Mouse (Mus musculus) E14TG2a.4 (cell line): ENCODE measurements around the gene Pde6b.

Experiments used
- H3K27me3 ChIP-seq: 2 replicates; pipeline ENCODE4 v1.6.1; 2014; ENCODE audit warnings: low read length, control low read depth; ENCODE audit not compliant: insufficient read depth
- H3K36me3 ChIP-seq: 2 replicates; pipeline ENCODE4 v1.6.1; 2014; ENCODE audit warnings: low read length, control low read depth; ENCODE audit not compliant: insufficient read depth
- H3K4me1 ChIP-seq: replicated peaks from 2 replicates; pipeline ENCODE4 v1.6.1; 2014; ENCODE audit warnings: low read depth, low read length, control low read depth
- H3K4me3 ChIP-seq: replicated peaks from 2 replicates; pipeline ENCODE4 v1.5.1; 2014; ENCODE audit warnings: mild to moderate bottlenecking, low read length
- H3K9me3 ChIP-seq: 2 replicates; pipeline ENCODE4 v1.6.1; 2014; ENCODE audit warnings: low read length, control low read depth
- CTCF ChIP-seq: conservative IDR thresholded peaks from 2 replicates; pipeline ENCODE4 v1.5.1; 2014; ENCODE audit warnings: low read length
- NANOG ChIP-seq: IDR thresholded peaks from 2 replicates; pipeline ENCODE4 v1.6.1; 2014; ENCODE audit warnings: borderline replicate concordance, low read length, mixed read lengths
- POU5F1 ChIP-seq: IDR thresholded peaks from 2 replicates; pipeline ENCODE4 v1.6.1; 2014; ENCODE audit warnings: low read length, borderline replicate concordance

Pde6b gene

DNA sequence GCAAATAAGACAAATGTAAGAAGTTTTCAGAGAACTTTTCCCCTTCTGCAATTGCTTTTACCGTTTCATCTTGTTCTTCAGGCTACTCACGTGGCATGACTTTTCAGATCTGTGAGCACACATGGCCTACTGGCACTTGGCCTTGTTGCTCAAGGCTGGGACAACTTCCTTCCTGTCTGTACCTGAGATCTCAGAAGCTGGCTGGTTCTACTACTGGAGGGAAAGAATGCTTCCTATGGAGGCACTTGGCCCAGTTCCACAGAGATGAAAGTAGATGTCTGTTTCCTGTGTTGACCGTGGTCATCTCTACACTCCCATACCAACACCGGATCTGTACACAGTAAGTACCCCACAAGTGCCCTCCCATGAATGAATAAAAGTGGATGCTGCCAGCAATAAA, 28.0 kb upstream of the Pde6b start:
- Histone ChIP-seq H3K36me3 (no peaks in the 10 kb centered on the region), H3K9me3 (no peaks in the 10 kb centered on the region), H3K27me3 (peaks cover 37% of the 10 kb centered on the region), H3K4me3 (no peak overlapping the region), H3K4me1 (no peaks in the 10 kb centered on the region)
- TF ChIP-seq CTCF (no peak), NANOG (no peak), POU5F1 (no peak)

- Histone ChIP-seq H3K27me3 (peaks cover 58% of the 10 kb centered on the region), H3K4me1 (peaks cover 6% of the 10 kb centered on the region; the same call in 1 of the 2 replicates), H3K36me3 (no peaks in the 10 kb centered on the region), H3K4me3 (no peak overlapping the region), H3K9me3 (no peaks in the 10 kb centered on the region)
- TF ChIP-seq CTCF (no peak; the same call in 1 of the 2 replicates), NANOG (no peak), POU5F1 (no peak)
Measured at GRCm38 (mm10) chr5:108362330-108362729, 25.9 kb upstream of the Pde6b start.

GRCm38 (mm10) chr5:108366328-108366983, 21.7 kb upstream of the Pde6b start:
- Histone ChIP-seq H3K9me3 (no peaks in the 10 kb centered on the region), H3K36me3 (no peaks in the 10 kb centered on the region), H3K27me3 (peaks cover 85% of the 10 kb centered on the region), H3K4me3 (peak overlapping the region; percentile 79), H3K4me1 (peaks cover 37% of the 10 kb centered on the region)
- TF ChIP-seq CTCF: no peak
- TF ChIP-seq POU5F1: no peak
- TF ChIP-seq NANOG: no peak

GRCm38 (mm10) chr5:108366984-108367841, 21.0 kb upstream of the Pde6b start:
- Histone ChIP-seq H3K4me3 (peak overlapping the region; percentile 79), H3K9me3 (no peaks in the 10 kb centered on the region), H3K4me1 (peaks cover 37% of the 10 kb centered on the region), H3K36me3 (no peaks in the 10 kb centered on the region), H3K27me3 (peaks cover 91% of the 10 kb centered on the region)
- TF ChIP-seq POU5F1: no peak
- no peak for TF ChIP-seq CTCF
- TF ChIP-seq NANOG: no peak

GRCm38 (mm10) chr5:108367871-108368332, 20.3 kb upstream of the Pde6b start, which contains the start of gene Gm42517:
TSS of gene Gm42517 (minus strand) at chr5:108367922.
- TF ChIP-seq CTCF (no peak), POU5F1 (no peak), NANOG (no peak)
- H3K4me3 ChIP-seq: peak within 1 kb of the TSS; percentile 79
- H3K36me3 ChIP-seq: no peaks in the 10 kb centered on the region
- H3K4me1 ChIP-seq: peaks cover 37% of the 10 kb centered on the region
- no peaks in the 10 kb centered on the region for H3K9me3 ChIP-seq
- H3K27me3 ChIP-seq: peaks cover 95% of the 10 kb centered on the region

DNA sequence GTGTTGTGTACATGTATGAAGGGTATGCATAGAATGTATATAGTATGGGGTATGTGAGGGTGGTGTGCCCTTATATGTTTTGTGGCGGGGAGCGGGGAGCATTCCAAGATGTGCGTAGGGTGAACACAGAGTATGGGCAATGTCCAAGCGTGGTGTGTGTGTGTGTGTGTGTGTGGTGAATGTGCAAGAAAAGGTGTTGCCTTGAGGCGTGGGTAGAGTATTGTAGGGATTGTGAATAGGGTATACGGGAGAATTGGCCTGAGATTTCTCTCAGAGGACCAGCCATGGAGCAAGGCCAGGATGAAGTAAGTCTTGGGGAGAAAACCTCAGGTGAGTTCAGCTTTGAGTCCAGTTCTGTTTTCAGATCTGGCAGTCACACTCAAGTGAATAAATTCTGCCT, 19.7 kb upstream of the Pde6b start:
- no peaks in the 10 kb centered on the region for H3K36me3 ChIP-seq
- peak overlapping the region; percentile 79 for H3K4me3 ChIP-seq
- H3K9me3 ChIP-seq: no peaks in the 10 kb centered on the region
- peaks cover 37% of the 10 kb centered on the region for H3K4me1 ChIP-seq
- TF ChIP-seq NANOG (no peak), CTCF (no peak), POU5F1 (no peak)
- peaks cover 93% of the 10 kb centered on the region for H3K27me3 ChIP-seq

DNA sequence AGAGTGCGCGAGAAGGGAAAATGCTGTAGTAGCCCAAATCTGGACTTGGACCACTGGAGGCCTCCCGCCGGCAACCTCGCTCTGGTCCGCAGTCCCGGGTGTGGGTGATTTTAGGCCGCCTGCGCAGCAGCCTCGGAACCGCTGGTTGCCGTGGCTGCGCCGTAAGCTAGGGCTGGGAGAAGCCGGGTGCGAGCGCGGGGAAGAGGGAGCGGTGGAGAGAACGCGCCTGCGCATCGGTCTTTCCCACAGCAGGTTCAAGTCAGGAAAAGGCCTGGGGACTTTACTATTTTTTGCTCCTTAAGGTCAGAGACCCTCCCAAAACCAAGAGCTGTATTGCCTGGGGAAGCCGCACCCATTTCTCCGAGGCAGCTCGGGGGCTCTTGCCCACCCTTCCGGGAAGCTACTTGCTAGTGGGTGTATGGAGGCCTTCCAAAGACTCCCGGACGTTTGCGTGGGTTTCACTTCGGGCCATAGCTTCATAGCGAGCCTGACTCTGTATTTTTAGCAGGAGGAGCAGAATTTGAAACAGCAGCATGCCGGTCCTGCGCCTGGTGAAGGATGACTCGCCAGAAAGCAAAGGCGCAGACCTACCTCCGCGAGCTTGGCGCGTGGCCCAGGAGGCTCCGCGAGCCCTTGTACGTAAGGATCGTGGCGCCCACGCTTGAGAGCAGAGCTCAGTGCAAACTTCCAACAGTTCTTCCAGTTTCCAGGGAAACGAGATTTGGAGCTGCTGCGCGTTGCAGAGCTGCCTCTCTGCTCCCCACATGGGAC, 19.2 kb upstream of the Pde6b start:
- peak overlapping the region; percentile 74 for H3K4me3 ChIP-seq
- no peaks in the 10 kb centered on the region for H3K9me3 ChIP-seq
- peaks cover 87% of the 10 kb centered on the region for H3K27me3 ChIP-seq
- no peak for TF ChIP-seq POU5F1
- no peak for TF ChIP-seq CTCF
- TF ChIP-seq NANOG: no peak
- peaks cover 37% of the 10 kb centered on the region for H3K4me1 ChIP-seq
- H3K36me3 ChIP-seq: no peaks in the 10 kb centered on the region

- Histone ChIP-seq H3K9me3 (no peaks in the 10 kb centered on the region), H3K4me3 (peak overlapping the region; percentile 74; the same call in 1 of the 2 replicates), H3K27me3 (peaks cover 78% of the 10 kb centered on the region), H3K36me3 (no peaks in the 10 kb centered on the region), H3K4me1 (peaks cover 37% of the 10 kb centered on the region)
- TF ChIP-seq NANOG: no peak
- no peak for TF ChIP-seq CTCF
- no peak for TF ChIP-seq POU5F1
Measured at GRCm38 (mm10) chr5:108369964-108370363, 18.2 kb upstream of the Pde6b start.
